Mouse (Mus musculus) E14TG2a.4 (cell line): Measurements from ENCODE around the gene Cux1.

Source experiments
- CTCF ChIP-seq: conservative IDR thresholded peaks from 2 replicates; pipeline ENCODE4 v1.5.1; 2014; ENCODE audit warnings: low read length
- NANOG ChIP-seq: IDR thresholded peaks from 2 replicates; pipeline ENCODE4 v1.6.1; 2014; ENCODE audit warnings: borderline replicate concordance, low read length, mixed read lengths
- POU5F1 ChIP-seq: IDR thresholded peaks from 2 replicates; pipeline ENCODE4 v1.6.1; 2014; ENCODE audit warnings: low read length, borderline replicate concordance

GRCm38 (mm10) chr5:136594896-136595540, 27.7 kb upstream of the Cux1 start:
- TF ChIP-seq CTCF: no peak
- no peak for TF ChIP-seq NANOG
- TF ChIP-seq POU5F1: no peak
